Mouse (Mus musculus) stomach, embryonic 16.5 days (tissue): ENCODE data around the gene Pygb. TPM values are rescaled to one million over a fixed set of nuclear protein-coding genes. Genes with fewer than 3 reads are reported as not detected.

Source experiments
- ATAC-seq: fragments of 200-750 bp; cut with Nextera tagmentation; 2 replicates; pipeline ENCODE4 v1.8.0; 2017; ENCODE audit warnings: moderate number of reproducible peaks, moderate TSS enrichment; ENCODE audit not compliant: insufficient read depth, low FRiP score
- H3K27ac ChIP-seq: fragments of 300-500 bp; sonication (generic); 2 replicates; pipeline ENCODE4 v1.5.1; 2014; ENCODE audit warnings: low read length
- H3K27me3 ChIP-seq: fragments of 300-500 bp; sonication (generic); 2 replicates; pipeline ENCODE4 v1.6.1; 2014; ENCODE audit warnings: low read length, control low read depth, mixed read lengths; ENCODE audit not compliant: control insufficient read depth, insufficient read depth
- H3K36me3 ChIP-seq: fragments of 300-500 bp; sonication (generic); 2 replicates; pipeline ENCODE4 v1.6.1; 2014; ENCODE audit warnings: low read length; ENCODE audit not compliant: control insufficient read depth, insufficient read depth
- H3K4me1 ChIP-seq: fragments of 300-500 bp; sonication (generic); 2 replicates; pipeline ENCODE4 v1.6.1; 2014; ENCODE audit warnings: low read length, control low read depth, mixed read lengths; ENCODE audit not compliant: control insufficient read depth, insufficient read depth
- H3K4me2 ChIP-seq: fragments of 300-500 bp; sonication (generic); 2 replicates; pipeline ENCODE4 v1.6.1; 2014; ENCODE audit warnings: low read depth, low read length, mixed read lengths
- H3K4me3 ChIP-seq: fragments of 300-500 bp; sonication (generic); replicated peaks from 2 replicates; pipeline ENCODE4 v1.5.1; 2014; ENCODE audit warnings: mild to moderate bottlenecking, low read length
- H3K9ac ChIP-seq: fragments of 300-500 bp; sonication (generic); 2 replicates; pipeline ENCODE4 v1.6.1; 2014; ENCODE audit warnings: low read length
- H3K9me3 ChIP-seq: fragments of 300-500 bp; sonication (generic); replicated peaks from 2 replicates; pipeline ENCODE4 v1.6.1; 2016; ENCODE audit warnings: low read length, control low read depth; ENCODE audit not compliant: control insufficient read depth
- WGBS: fragments of 180-500 bp; shearing (Covaris S2); extraction: QIAGEN DNeasy Blood & Tissue Kit; methylation state at CpG from one replicate; pipeline ENCODE4 v1.1.7; 2014; 5-methylcytosine and 5-hydroxymethylcytosine counted together
- polyA plus RNA-seq: library from polyadenylated mRNA; unstranded; fragments of >200 nt; fragmentation: Nextera tagmentation; extraction: Ambion mirVana; gene quantifications from 2 replicates; pipeline ENCODE4 v1.2.1, GENCODE M21; 2015

Pygb gene
- polyA plus RNA-seq, 1 experiment from 2014 or later: 122 TPM

GRCm38 (mm10) chr2:150842049-150842461, 55.5 kb downstream of the Pygb start:
- Histone ChIP-seq H3K4me2 (no peak overlapping the region), H3K27me3 (no peaks in the 10 kb centered on the region), H3K9ac (0 out of 2 replicates have a peak overlapping the region, but pooled peaks have one; percentile 10), H3K4me3 (no peak overlapping the region), H3K9me3 (no peaks in the 10 kb centered on the region), H3K4me1 (no peaks in the 10 kb centered on the region), H3K27ac (no peak overlapping the region), H3K36me3 (no peaks in the 10 kb centered on the region)
- 55% methylated on average over 7 of the region's 7 CpGs for WGBS
- peak; percentile 35; the same call in 1 of the 2 replicates for ATAC-seq

GRCm38 (mm10) chr2:150844798-150845197, 58.3 kb downstream of the Pygb start:
- no peak overlapping the region for H3K27ac ChIP-seq
- H3K9me3 ChIP-seq: no peaks in the 10 kb centered on the region
- H3K4me3 ChIP-seq: no peak overlapping the region
- no peaks in the 10 kb centered on the region for H3K36me3 ChIP-seq
- peaks cover 4% of the 10 kb centered on the region; the same call in 1 of the 2 replicates for H3K4me1 ChIP-seq
- no peak overlapping the region for H3K9ac ChIP-seq
- no peaks in the 10 kb centered on the region for H3K27me3 ChIP-seq
- ATAC-seq: no peak
- no peak overlapping the region for H3K4me2 ChIP-seq
- WGBS: 73% methylated on average over 1 of the region's 1 CpGs

- Histone ChIP-seq H3K27ac (0 out of 2 replicates have a peak overlapping the region, but pooled peaks have one; percentile 9), H3K36me3 (no peaks in the 10 kb centered on the region), H3K4me3 (no peak overlapping the region), H3K9ac (no peak overlapping the region), H3K4me1 (peaks cover 4% of the 10 kb centered on the region; the same call in 1 of the 2 replicates), H3K4me2 (no peak overlapping the region), H3K9me3 (no peaks in the 10 kb centered on the region), H3K27me3 (no peaks in the 10 kb centered on the region)
- no peak for ATAC-seq
- WGBS: 57% methylated on average over 8 of the region's 8 CpGs
These were observed 61.0 kb downstream of the Pygb start for GRCm38 (mm10) chr2:150847436-150847995.

GRCm38 (mm10) chr2:150851251-150851650, 64.7 kb downstream of the Pygb start:
- H3K9me3 ChIP-seq: no peaks in the 10 kb centered on the region
- H3K27ac ChIP-seq: no peak overlapping the region
- no peak overlapping the region for H3K4me3 ChIP-seq
- WGBS: 71% methylated on average over 9 of the region's 9 CpGs
- H3K4me2 ChIP-seq: no peak overlapping the region
- H3K9ac ChIP-seq: no peak overlapping the region
- H3K36me3 ChIP-seq: no peaks in the 10 kb centered on the region
- H3K27me3 ChIP-seq: no peaks in the 10 kb centered on the region
- peaks cover 4% of the 10 kb centered on the region; the same call in 1 of the 2 replicates for H3K4me1 ChIP-seq
- no peak for ATAC-seq

- no peak for ATAC-seq
- Histone ChIP-seq H3K9ac (no peak overlapping the region), H3K4me3 (no peak overlapping the region), H3K27ac (no peak overlapping the region), H3K36me3 (no peaks in the 10 kb centered on the region), H3K27me3 (no peaks in the 10 kb centered on the region), H3K4me1 (no peaks in the 10 kb centered on the region), H3K4me2 (no peak overlapping the region), H3K9me3 (no peaks in the 10 kb centered on the region)
These were observed 68.7 kb downstream of the Pygb start for GRCm38 (mm10) chr2:150855186-150855585.

- Histone ChIP-seq H3K27me3 (no peaks in the 10 kb centered on the region), H3K9ac (no peak overlapping the region), H3K36me3 (no peaks in the 10 kb centered on the region), H3K4me1 (no peaks in the 10 kb centered on the region), H3K27ac (peak overlapping the region; percentile 21), H3K4me3 (no peak overlapping the region), H3K4me2 (no peak overlapping the region), H3K9me3 (no peaks in the 10 kb centered on the region)
- WGBS: 67% methylated on average over 9 of the region's 9 CpGs
- ATAC-seq: no peak; the same call in 1 of the 2 replicates
These were observed 72.4 kb downstream of the Pygb start for GRCm38 (mm10) chr2:150858724-150859487.

GRCm38 (mm10) chr2:150859709-150860470, 73.4 kb downstream of the Pygb start:
- Histone ChIP-seq H3K4me1 (no peaks in the 10 kb centered on the region), H3K9ac (no peak overlapping the region), H3K27ac (no peak overlapping the region), H3K27me3 (no peaks in the 10 kb centered on the region), H3K4me3 (no peak overlapping the region), H3K4me2 (no peak overlapping the region), H3K9me3 (no peaks in the 10 kb centered on the region), H3K36me3 (no peaks in the 10 kb centered on the region)
- WGBS: 76% methylated on average over 11 of the region's 11 CpGs
- no peak for ATAC-seq

- H3K27me3 ChIP-seq: no peaks in the 10 kb centered on the region
- H3K4me1 ChIP-seq: no peaks in the 10 kb centered on the region
- H3K9me3 ChIP-seq: no peaks in the 10 kb centered on the region
- H3K36me3 ChIP-seq: no peaks in the 10 kb centered on the region
- WGBS: 79% methylated on average over 2 of the region's 2 CpGs
- H3K4me2 ChIP-seq: no peak overlapping the region
- H3K27ac ChIP-seq: no peak overlapping the region
- H3K9ac ChIP-seq: no peak overlapping the region
- H3K4me3 ChIP-seq: no peak overlapping the region
- no peak for ATAC-seq
These were observed 74.6 kb downstream of the Pygb start for GRCm38 (mm10) chr2:150861128-150861527.

- no peaks in the 10 kb centered on the region for H3K4me1 ChIP-seq
- H3K9me3 ChIP-seq: no peaks in the 10 kb centered on the region
- H3K36me3 ChIP-seq: no peaks in the 10 kb centered on the region
- no peaks in the 10 kb centered on the region for H3K27me3 ChIP-seq
- no peak overlapping the region for H3K9ac ChIP-seq
- no peak overlapping the region for H3K4me3 ChIP-seq
- no peak for ATAC-seq
- WGBS: 93% methylated on average over 2 of the region's 2 CpGs
- H3K4me2 ChIP-seq: no peak overlapping the region
- no peak overlapping the region for H3K27ac ChIP-seq
These were observed 80.5 kb downstream of the Pygb start for GRCm38 (mm10) chr2:150867021-150867420.
